Mouse (Mus musculus): Measurements from ENCODE around the gene Tmed10. TPM values are rescaled to one million over a fixed set of nuclear protein-coding genes. Genes with fewer than 3 reads are reported as not detected.
A peak's percentile ranks its signal among the peaks of the same experiment; 100 is the strongest.

Gene Tmed10
- total RNA-seq, 2 experiments from 2014 or later, result 150 to 154 TPM

- intact Hi-C loops (cut with DNase I), result no loop called here
- no peak for DNase-seq (ENCODE audit: low spot score in 2 of 2)
Observed at GRCm38 (mm10) chr12:85380308-85380707, 5.7 kb upstream of the Tmed10 start.

GRCm38 (mm10) chr12:85378271-85378670, 3.6 kb upstream of the Tmed10 start:
- no peak for DNase-seq (ENCODE audit: low spot score in 2 of 2)
- intact Hi-C loops (cut with DNase I), result loop anchor here (5.0 kb wide), 2 partner anchors 54 to 94 kb away; partner anchors contain the start of gene Fos

- peak in 1 of 2 experiments; percentile 68 for DNase-seq (ENCODE audit: low spot score in 2 of 2)
- intact Hi-C loops (cut with DNase I), result loop anchor here (2.0 kb wide), 1 partner anchor 81 kb away; no protein-coding TSS in a partner anchor
Observed at GRCm38 (mm10) chr12:85373591-85374560, 771 bp downstream of the Tmed10 start.

- intact Hi-C loops (cut with DNase I), result no loop called here
Observed at GRCm38 (mm10) chr12:85372068-85372665, 2.5 kb downstream of the Tmed10 start.

GRCm38 (mm10) chr12:85368441-85369063, 6.1 kb downstream of the Tmed10 start:
- intact Hi-C loops (cut with DNase I), result no loop called here

More at GRCm38 (mm10) chr12:85372068-85372665, 2.5 kb downstream of the Tmed10 start:
- no peak for DNase-seq (ENCODE audit: low spot score in 2 of 2)

GRCm38 (mm10) chr12:85366271-85366670, 8.4 kb downstream of the Tmed10 start:
- peak in 1 of 2 experiments; percentile 13 for DNase-seq (ENCODE audit: low spot score in 2 of 2)
- intact Hi-C loops (cut with DNase I), result no loop called here

More at GRCm38 (mm10) chr12:85368441-85369063, 6.1 kb downstream of the Tmed10 start:
- no peak for DNase-seq (ENCODE audit: low spot score in 2 of 2)

GRCm38 (mm10) chr12:85362510-85362909, 12.1 kb downstream of the Tmed10 start:
- DNase-seq (ENCODE audit: low spot score in 2 of 2), result no peak
- intact Hi-C loops (cut with DNase I), result no loop called here

GRCm38 (mm10) chr12:85361580-85361979, 13.1 kb downstream of the Tmed10 start:
- intact Hi-C loops (cut with DNase I), result no loop called here
- DNase-seq (ENCODE audit: low spot score in 2 of 2), result no peak

GRCm38 (mm10) chr12:85361165-85361564, 13.5 kb downstream of the Tmed10 start:
- intact Hi-C loops (cut with DNase I), result no loop called here
- DNase-seq (ENCODE audit: low spot score in 2 of 2), result no peak

- no peak for DNase-seq (ENCODE audit: low spot score in 2 of 2)
- intact Hi-C loops (cut with DNase I), result no loop called here
Observed at GRCm38 (mm10) chr12:85354061-85354460, 20.6 kb downstream of the Tmed10 start.

- intact Hi-C loops (cut with DNase I), result no loop called here
- DNase-seq (ENCODE audit: low spot score in 2 of 2), result peak; percentile 37 to 42
Observed at GRCm38 (mm10) chr12:85350407-85351232, 24.0 kb downstream of the Tmed10 start.

GRCm38 (mm10) chr12:85348338-85348737, 26.3 kb downstream of the Tmed10 start:
- DNase-seq (ENCODE audit: low spot score in 2 of 2), result no peak
- intact Hi-C loops (cut with DNase I), result loop anchor here (5.0 kb wide), 1 partner anchor 314 kb away; no protein-coding TSS in a partner anchor

GRCm38 (mm10) chr12:85347196-85347595, 27.5 kb downstream of the Tmed10 start:
- DNase-seq (ENCODE audit: low spot score in 2 of 2), result no peak
- intact Hi-C loops (cut with DNase I), result loop anchor here (5.0 kb wide), 1 partner anchor 315 kb away; no protein-coding TSS in a partner anchor

- DNase-seq (ENCODE audit: low spot score in 2 of 2), result peak in 1 of 2 experiments; percentile 23
- intact Hi-C loops (cut with DNase I), result loop anchor here (1.0 to 5.0 kb wide), 3 partner anchors 141 to 316 kb away; no protein-coding TSS in a partner anchor
Observed at GRCm38 (mm10) chr12:85346374-85346773, 28.3 kb downstream of the Tmed10 start.

- intact Hi-C loops (cut with DNase I), result loop anchor here (5.0 kb wide), 1 partner anchor 317 kb away; no protein-coding TSS in a partner anchor
Observed at GRCm38 (mm10) chr12:85345559-85345958, 29.1 kb downstream of the Tmed10 start.

GRCm38 (mm10) chr12:85344252-85344651, 30.4 kb downstream of the Tmed10 start:
- DNase-seq (ENCODE audit: low spot score in 2 of 2), result no peak
- intact Hi-C loops (cut with DNase I), result no loop called here

More at GRCm38 (mm10) chr12:85345559-85345958, 29.1 kb downstream of the Tmed10 start:
- DNase-seq (ENCODE audit: low spot score in 2 of 2), result no peak

- no peak for DNase-seq (ENCODE audit: low spot score in 2 of 2)
- intact Hi-C loops (cut with DNase I), result no loop called here
Observed at GRCm38 (mm10) chr12:85342310-85342709, 32.3 kb downstream of the Tmed10 start.

GRCm38 (mm10) chr12:85341131-85341530, 33.5 kb downstream of the Tmed10 start:
- DNase-seq (ENCODE audit: low spot score in 2 of 2), result no peak
- intact Hi-C loops (cut with DNase I), result no loop called here

- no peak for DNase-seq (ENCODE audit: low spot score in 2 of 2)
Observed at GRCm38 (mm10) chr12:85339947-85340346, 34.7 kb downstream of the Tmed10 start.

More at GRCm38 (mm10) chr12:85339947-85340346, 34.7 kb downstream of the Tmed10 start:
- intact Hi-C loops (cut with DNase I), result no loop called here

Measured in left cerebral cortex, postnatal 36 days (tissue).